Mouse (Mus musculus) ES-CJ7 (cell line): ENCODE results near the gene Plekhg3.

Experiments
- DNase-seq: peaks from one replicate; pipeline ENCODE4 v3.0.0; 2011; ENCODE audit warnings: low read depth, low spot score

Gene Plekhg3

DNA sequence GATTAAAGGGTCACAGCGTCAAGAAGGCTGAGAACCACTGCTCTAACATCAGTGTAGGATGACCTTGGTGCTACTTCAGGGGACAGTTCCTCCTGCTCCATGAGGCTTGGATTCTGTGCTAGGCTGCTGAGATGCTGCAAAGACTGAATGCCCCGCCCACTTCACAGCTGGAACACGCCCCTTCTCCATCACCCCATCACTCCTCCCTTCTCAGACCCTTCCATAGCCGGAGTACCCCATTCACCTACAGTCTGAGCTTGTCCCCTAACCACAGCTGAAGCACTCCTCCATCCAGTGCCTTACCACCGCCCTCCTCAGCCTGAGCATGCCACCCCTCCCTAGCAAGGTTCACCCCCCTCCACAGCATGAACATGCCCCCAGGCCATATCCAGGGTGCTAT, 89.2 kb downstream of the Plekhg3 start:
- DNase-seq, result no peak

DNA sequence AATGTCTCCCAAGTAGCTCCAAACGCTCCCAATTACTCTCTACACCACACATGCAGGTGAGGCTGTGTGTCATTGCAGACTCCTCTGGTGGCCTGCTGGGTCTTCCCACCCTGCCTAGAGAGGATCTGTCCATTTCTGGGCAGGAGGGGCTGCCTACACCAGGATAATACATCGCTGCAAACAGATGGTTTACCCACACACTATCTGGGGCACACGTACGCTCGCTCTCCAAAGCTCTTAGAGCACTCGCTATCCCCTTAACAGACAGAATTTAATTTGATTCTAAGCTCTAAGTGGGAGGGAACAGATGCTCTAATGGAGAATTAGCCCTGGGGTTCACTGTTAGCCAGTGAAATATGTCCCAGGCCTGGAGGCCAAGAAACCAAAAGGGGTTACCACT, 92.7 kb downstream of the Plekhg3 start:
- DNase-seq, result no peak
